Mouse (Mus musculus): ENCODE results near the gene Adrm1.

DNA sequence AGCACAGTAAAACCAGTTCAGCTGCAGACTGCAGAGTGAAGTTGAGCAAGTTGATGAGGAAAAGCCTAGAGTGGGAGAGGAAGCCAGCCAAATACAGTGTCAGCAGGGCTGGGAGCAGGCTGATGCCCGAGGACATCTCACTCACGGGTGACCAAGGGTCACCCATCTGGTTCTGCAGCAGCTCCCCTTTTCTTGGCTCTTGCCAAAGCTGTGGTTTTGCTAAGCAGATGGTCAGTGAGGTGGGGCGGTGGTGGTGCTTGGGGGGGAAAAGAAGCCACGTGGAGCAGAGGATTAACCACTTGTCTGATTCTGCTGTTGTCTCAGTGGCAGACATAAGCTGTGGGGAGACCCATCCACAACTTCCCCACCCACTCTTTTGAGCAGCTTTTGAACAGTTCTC is 45.1 kb upstream of the Adrm1 start:
- no peak for TF ChIP-seq CTCF (conservative IDR thresholded peaks at IDR 0.05; ENCODE audit: insufficient read depth, insufficient read length, low read depth, low read length)
- no peak for TF ChIP-seq POLR2A (IDR thresholded peaks at IDR 0.05; ENCODE audit: low read depth, low read length)

All from kidney, adult 2 months (tissue).